Mouse (Mus musculus) heart, postnatal 0 days (tissue): ENCODE data around the gene Cpa4. TPM values are rescaled to one million over a fixed set of nuclear protein-coding genes. Genes with fewer than 3 reads are reported as not detected.

Experiments
- ATAC-seq: fragments of 200-750 bp; cut with Nextera tagmentation; 2 replicates; pipeline ENCODE4 v1.8.0; 2017; ENCODE audit warnings: low read depth, moderate number of reproducible peaks, moderate library complexity; ENCODE audit not compliant: insufficient read depth
- DNase-seq: peaks from one replicate; pipeline ENCODE4 v3.0.0-alpha.2; 2016; ENCODE audit warnings: low spot score
- H3K27ac ChIP-seq: fragments of 300-500 bp; sonication (generic); 2 replicates; pipeline ENCODE4 v1.5.1; 2014; ENCODE audit warnings: low read depth, mild to moderate bottlenecking
- H3K27me3 ChIP-seq: fragments of 300-500 bp; sonication (generic); 2 replicates; pipeline ENCODE4 v1.6.1; 2014; ENCODE audit warnings: low read length, mixed read lengths; ENCODE audit not compliant: control insufficient read depth, insufficient read depth
- H3K36me3 ChIP-seq: fragments of 300-500 bp; sonication (generic); replicated peaks from 2 replicates; pipeline ENCODE4 v1.6.1; 2014; ENCODE audit warnings: low read length, mixed read lengths; ENCODE audit not compliant: control insufficient read depth, insufficient read depth
- H3K4me1 ChIP-seq: fragments of 300-500 bp; sonication (generic); 2 replicates; pipeline ENCODE4 v1.6.1; 2014; ENCODE audit warnings: antibody characterized with exemption; ENCODE audit not compliant: control insufficient read depth, insufficient read depth
- H3K4me2 ChIP-seq: fragments of 300-500 bp; sonication (generic); 2 replicates; pipeline ENCODE4 v1.6.1; 2014; ENCODE audit warnings: low read depth, mild to moderate bottlenecking, low read length, moderate library complexity
- H3K4me3 ChIP-seq: fragments of 300-500 bp; sonication (generic); 2 replicates; pipeline ENCODE4 v1.5.1; 2014; ENCODE audit warnings: low read depth, low read length
- H3K9ac ChIP-seq: fragments of 300-500 bp; sonication (generic); replicated peaks from 2 replicates; pipeline ENCODE4 v1.6.1; 2014; ENCODE audit warnings: low read depth, low read length, mixed read lengths
- H3K9me3 ChIP-seq: fragments of 300-500 bp; sonication (generic); replicated peaks from 2 replicates; pipeline ENCODE4 v1.6.1; 2016; ENCODE audit warnings: low read length; ENCODE audit not compliant: control insufficient read depth
- CTCF ChIP-seq: IDR thresholded peaks from 2 replicates; pipeline ENCODE4 v1.5.1; 2016; ENCODE audit warnings: antibody characterized with exemption, control low read depth, low read depth
- EP300 ChIP-seq: IDR thresholded peaks from 2 replicates; pipeline ENCODE4 v1.6.1; 2016; ENCODE audit warnings: antibody characterized with exemption, low read depth
- WGBS: fragments of 180-500 bp; shearing (Covaris S2); extraction: QIAGEN DNeasy Blood & Tissue Kit; methylation state at CpG from one replicate; pipeline ENCODE4 v1.1.7; 2014; 5-methylcytosine and 5-hydroxymethylcytosine counted together
- polyA plus RNA-seq: library from polyadenylated mRNA; unstranded; fragments of >200 nt; fragmentation: Nextera tagmentation; extraction: Ambion mirVana; gene quantifications from 2 replicates; pipeline ENCODE4 v1.2.1, GENCODE M21; 2015
- total RNA-seq: library from RNA; depleted of rRNA; stranded (reverse); fragments of >200 nt; gene quantifications from 2 replicates; pipeline ENCODE4 v1.2.3, GENCODE M21; 2014; ENCODE audit warnings: low replicate concordance; rRNA removed

The Cpa4 gene
- total RNA-seq (0.23 TPM in 1 of 2 replicates, not detected in the other), polyA plus RNA-seq (0.30 and 0.46 TPM in 2 replicates)

GRCm38 (mm10) chr6:30568069-30568468 is at the start of gene Cpa4:
Gene Cpa4 (plus strand): TSS chr6:30568369.
- H3K9ac ChIP-seq, result no peak within 1 kb of the TSS
- WGBS, result 65% methylated on average over 5 of the region's 5 CpGs
- no peak within 1 kb of the TSS for H3K4me2 ChIP-seq
- H3K4me3 ChIP-seq, result no peak within 1 kb of the TSS
- H3K36me3 ChIP-seq, result no peaks in the 10 kb centered on the region
- ATAC-seq, result no peak
- H3K9me3 ChIP-seq, result no peaks in the 10 kb centered on the region
- H3K27me3 ChIP-seq, result no peaks in the 10 kb centered on the region
- no peak for DNase-seq
- TF ChIP-seq CTCF (no peak), EP300 (no peak)
- 0 out of 2 replicates have a peak within 1 kb of the TSS, but pooled peaks have one; percentile 16 for H3K27ac ChIP-seq
- peaks cover 26% of the 10 kb centered on the region for H3K4me1 ChIP-seq

GRCm38 (mm10) chr6:30520400-30520799 is 47.8 kb upstream of the Cpa4 start:
- Histone ChIP-seq H3K4me3 (no peak overlapping the region), H3K27ac (no peak overlapping the region), H3K4me2 (no peak overlapping the region), H3K9ac (no peak overlapping the region), H3K27me3 (no peaks in the 10 kb centered on the region), H3K9me3 (no peaks in the 10 kb centered on the region), H3K4me1 (peaks cover 6% of the 10 kb centered on the region), H3K36me3 (no peaks in the 10 kb centered on the region)
- 67% methylated on average over 11 of the region's 11 CpGs for WGBS
- ATAC-seq (no peak), DNase-seq (no peak)
- TF ChIP-seq EP300 (no peak), CTCF (peak; percentile 15; the same call in 1 of the 2 replicates)

GRCm38 (mm10) chr6:30525456-30526332 is 42.5 kb upstream of the Cpa4 start:
- H3K9ac ChIP-seq, result no peak overlapping the region
- H3K4me3 ChIP-seq, result no peak overlapping the region
- H3K27me3 ChIP-seq, result no peaks in the 10 kb centered on the region
- DNase-seq, result no peak
- TF ChIP-seq EP300 (no peak), CTCF (no peak)
- no peaks in the 10 kb centered on the region for H3K9me3 ChIP-seq
- H3K27ac ChIP-seq, result peak overlapping the region; percentile 59
- 46% methylated on average over 7 of the region's 7 CpGs for WGBS
- no peak for ATAC-seq
- peaks cover 41% of the 10 kb centered on the region for H3K4me1 ChIP-seq
- no peak overlapping the region for H3K4me2 ChIP-seq
- no peaks in the 10 kb centered on the region for H3K36me3 ChIP-seq

- H3K27ac ChIP-seq, result peak overlapping the region; percentile 65
- no peaks in the 10 kb centered on the region for H3K27me3 ChIP-seq
- no peaks in the 10 kb centered on the region for H3K36me3 ChIP-seq
- 27% methylated on average over 19 of the region's 19 CpGs for WGBS
- peaks cover 41% of the 10 kb centered on the region for H3K4me1 ChIP-seq
- DNase-seq, result no peak
- H3K9me3 ChIP-seq, result no peaks in the 10 kb centered on the region
- TF ChIP-seq CTCF (no peak), EP300 (no peak)
- H3K4me2 ChIP-seq, result peak overlapping the region; percentile 13; the same call in 1 of the 2 replicates
- H3K9ac ChIP-seq, result no peak overlapping the region
- 0 out of 2 replicates have a peak, but pooled peaks have one; percentile 14 for ATAC-seq
- H3K4me3 ChIP-seq, result no peak overlapping the region
Measured at GRCm38 (mm10) chr6:30526586-30527515, 41.3 kb upstream of the Cpa4 start.

- Histone ChIP-seq H3K36me3 (no peaks in the 10 kb centered on the region), H3K4me1 (peaks cover 41% of the 10 kb centered on the region), H3K27me3 (no peaks in the 10 kb centered on the region), H3K27ac (peak overlapping the region; percentile 54), H3K4me3 (no peak overlapping the region), H3K4me2 (no peak overlapping the region), H3K9me3 (no peaks in the 10 kb centered on the region), H3K9ac (no peak overlapping the region)
- DNase-seq (peak; percentile 81), ATAC-seq (peak; percentile 72)
- TF ChIP-seq EP300 (no peak), CTCF (no peak)
- WGBS, result 10% methylated on average over 6 of the region's 6 CpGs
Measured at GRCm38 (mm10) chr6:30528800-30529199, 39.4 kb upstream of the Cpa4 start.
